Mouse (Mus musculus) cerebellum, adult 2 months (tissue): ENCODE results near the gene Adra2c.

ENCODE experiments used
- CTCF ChIP-seq: fragments of 200-500 bp; IDR thresholded peaks from 2 replicates; pipeline ENCODE4 v1.5.1; 2011; ENCODE audit warnings: low read depth, mild to moderate bottlenecking, control low read depth, low read length, moderate library complexity, borderline replicate concordance; ENCODE audit not compliant: insufficient read depth
- POLR2A ChIP-seq: fragments of 200-500 bp; IDR thresholded peaks from 2 replicates; pipeline ENCODE4 v1.6.1; 2011; ENCODE audit warnings: low read length, control low read depth, borderline replicate concordance; ENCODE audit not compliant: insufficient read depth

DNA sequence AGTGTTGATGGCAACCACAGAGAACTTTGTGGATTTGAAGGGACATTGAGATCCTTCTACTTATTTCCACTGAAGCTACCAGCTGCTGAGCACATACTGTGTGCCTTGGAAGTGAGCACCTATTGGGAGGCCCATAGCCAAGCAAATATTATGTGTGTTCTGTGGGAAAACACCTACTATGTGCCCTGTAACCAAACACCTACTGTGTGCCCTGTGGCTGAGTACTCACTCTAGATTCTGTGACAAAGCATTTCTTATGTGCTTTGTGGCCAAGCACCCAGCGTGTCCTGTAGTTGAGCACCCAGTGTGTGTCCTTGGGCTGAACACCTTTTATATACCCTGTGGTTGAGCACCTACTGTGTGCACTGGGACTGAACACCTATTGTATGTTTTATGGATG is 28.6 kb downstream of the Adra2c start:
- no peak for TF ChIP-seq POLR2A
- no peak for TF ChIP-seq CTCF
